Comparison of ENCODE assay signal across 17 mouse cellular contexts in genomic region chr14:58112341-58112740, GRCm38 (mm10). TPM values are rescaled to one million over a fixed set of nuclear protein-coding genes. Genes with fewer than 3 reads are reported as not detected.
DNase-seq lines count a peak whose midpoint lies in the region; ATAC-seq and TF ChIP-seq lines count a peak whose summit lies in the region.
"Had no signal": no experiment of that assay in that cellular context is flagged by ENCODE, and none has a peak within 500 bp of the region (broad histone marks: within the 10 kb centered on the region; RNA-seq: fewer than 3 reads in every experiment).

No protein-coding gene starts in this region.

- whole genome bisulfite sequencing in hindbrain, embryonic 15.5 days = 42% methylated on average over 3 of the region's 3 CpGs
- whole genome bisulfite sequencing in hindbrain, embryonic 14.5 days = 66% methylated on average over 3 of the region's 3 CpGs
- 71% methylated on average over 3 of the region's 3 CpGs for WGBS in midbrain, embryonic 15.5 days
- 71% methylated on average over 3 of the region's 3 CpGs for WGBS in midbrain, embryonic 13.5 days
- WGBS in midbrain, postnatal 0 days = 48% methylated on average over 3 of the region's 3 CpGs

- TF ChIP-seq CTCF in midbrain, postnatal 0 days (IDR thresholded peaks at IDR 0.05) = no peak

- ATAC-seq in hindbrain, embryonic 15.5 days (ENCODE audit: low FRiP score, low read depth) = peak; percentile 74
- ATAC-seq in hindbrain, embryonic 14.5 days (ENCODE audit: low FRiP score) = no peak
- ATAC-seq in midbrain, embryonic 15.5 days (replicated peaks) = 0 out of 2 replicates have a peak, but pooled peaks have one; percentile 24
- no peak for ATAC-seq in midbrain, embryonic 13.5 days
- no peak for ATAC-seq in midbrain, postnatal 0 days (ENCODE audit: low FRiP score)
- ATAC-seq: forebrain, embryonic 13.5 days; liver, postnatal 0 days had no signal

- no peak overlapping the region for H3K27ac ChIP-seq in hindbrain, embryonic 15.5 days (replicated peaks)
- H3K27ac ChIP-seq in hindbrain, embryonic 14.5 days = no peak overlapping the region
- no peak overlapping the region for H3K27ac ChIP-seq in midbrain, embryonic 15.5 days
- H3K27ac ChIP-seq in midbrain, embryonic 13.5 days = no peak overlapping the region
- H3K27ac ChIP-seq in midbrain, postnatal 0 days (ENCODE audit: low read depth, low read length) = no peak overlapping the region
- H3K27ac ChIP-seq: embryonic facial prominence, embryonic 15.5 days; forebrain, embryonic 13.5 days; gastrocnemius, adult 2 months; limb, embryonic 13.5 days had no signal

- no peaks in the 10 kb centered on the region for H3K27me3 ChIP-seq in hindbrain, embryonic 15.5 days
- no peaks in the 10 kb centered on the region for H3K27me3 ChIP-seq in hindbrain, embryonic 14.5 days (ENCODE audit: control insufficient read depth, insufficient read depth, low read length)
- H3K27me3 ChIP-seq in midbrain, embryonic 15.5 days (replicated peaks) = no peaks in the 10 kb centered on the region
- H3K27me3 ChIP-seq in midbrain, embryonic 13.5 days = no peaks in the 10 kb centered on the region
- H3K27me3 ChIP-seq in midbrain, postnatal 0 days (ENCODE audit: insufficient read depth, low read length) = no peaks in the 10 kb centered on the region
- H3K27me3 ChIP-seq: embryonic facial prominence, embryonic 15.5 days; forebrain, embryonic 13.5 days; heart, embryonic 13.5 days had no signal

- DNase-seq in hindbrain, embryonic 14.5 days (ENCODE audit: low spot score) = no peak
- peak; percentile 94 for DNase-seq in cerebellum, adult 9-10 months
- DNase-seq in midbrain, postnatal 0 days (ENCODE audit: low spot score) = peak; percentile 83
- DNase-seq in adrenal gland, adult 2 months = no peak
- DNase-seq: gastrocnemius, adult 2 months; liver, postnatal 0 days; lung, postnatal 4 days had no signal

- no peak overlapping the region for H3K4me2 ChIP-seq in hindbrain, embryonic 15.5 days
- no peak overlapping the region for H3K4me2 ChIP-seq in hindbrain, embryonic 14.5 days (replicated peaks)
- no peak overlapping the region for H3K4me2 ChIP-seq in midbrain, embryonic 15.5 days
- H3K4me2 ChIP-seq in midbrain, embryonic 13.5 days (replicated peaks) = no peak overlapping the region
- H3K4me2 ChIP-seq in midbrain, postnatal 0 days (ENCODE audit: low read depth, low read length, poor library complexity, severe bottlenecking) = no peak overlapping the region
- H3K4me2 ChIP-seq: embryonic facial prominence, embryonic 15.5 days; forebrain, embryonic 13.5 days; limb, embryonic 13.5 days had no signal

- H3K4me3 ChIP-seq in hindbrain, embryonic 15.5 days = no peak overlapping the region
- H3K4me3 ChIP-seq in hindbrain, embryonic 14.5 days (replicated peaks; ENCODE audit: low read length) = no peak overlapping the region
- H3K4me3 ChIP-seq in midbrain, embryonic 15.5 days = no peak overlapping the region
- H3K4me3 ChIP-seq in midbrain, embryonic 13.5 days (replicated peaks) = no peak overlapping the region
- no peak overlapping the region for H3K4me3 ChIP-seq in midbrain, postnatal 0 days (ENCODE audit: low read depth, low read length)
- H3K4me3 ChIP-seq: embryonic facial prominence, embryonic 15.5 days; forebrain, embryonic 13.5 days; gastrocnemius, adult 2 months; heart, embryonic 13.5 days; limb, embryonic 13.5 days had no signal

- no peak overlapping the region for H3K9ac ChIP-seq in hindbrain, embryonic 15.5 days
- H3K9ac ChIP-seq in hindbrain, embryonic 14.5 days = no peak overlapping the region
- no peak overlapping the region for H3K9ac ChIP-seq in midbrain, embryonic 15.5 days
- H3K9ac ChIP-seq in midbrain, embryonic 13.5 days (replicated peaks) = no peak overlapping the region
- H3K9ac ChIP-seq in midbrain, postnatal 0 days (replicated peaks; ENCODE audit: low read length, poor library complexity, severe bottlenecking) = no peak overlapping the region
- H3K9ac ChIP-seq: embryonic facial prominence, embryonic 15.5 days; forebrain, embryonic 13.5 days; heart, embryonic 13.5 days; limb, embryonic 13.5 days; liver, postnatal 0 days had no signal

- peaks cover 9% of the 10 kb centered on the region; the same call in 1 of the 2 replicates for H3K4me1 ChIP-seq in hindbrain, embryonic 15.5 days (replicated peaks)
- no peaks in the 10 kb centered on the region for H3K4me1 ChIP-seq in hindbrain, embryonic 14.5 days (replicated peaks; ENCODE audit: control insufficient read depth, insufficient read depth, low read length)
- H3K4me1 ChIP-seq in midbrain, embryonic 15.5 days = no peaks in the 10 kb centered on the region
- H3K4me1 ChIP-seq in midbrain, embryonic 13.5 days (replicated peaks) = peaks cover 2% of the 10 kb centered on the region; the same call in 1 of the 2 replicates
- no peaks in the 10 kb centered on the region for H3K4me1 ChIP-seq in midbrain, postnatal 0 days (ENCODE audit: insufficient read depth, low read length)
- H3K4me1 ChIP-seq: embryonic facial prominence, embryonic 15.5 days; forebrain, embryonic 13.5 days; limb, embryonic 13.5 days had no signal

- H3K36me3 ChIP-seq in hindbrain, embryonic 15.5 days = no peaks in the 10 kb centered on the region
- no peaks in the 10 kb centered on the region for H3K36me3 ChIP-seq in hindbrain, embryonic 14.5 days (replicated peaks; ENCODE audit: control insufficient read depth, insufficient read depth)
- H3K36me3 ChIP-seq in midbrain, embryonic 15.5 days (replicated peaks) = no peaks in the 10 kb centered on the region
- 0 out of 2 replicates have a peak, but pooled peaks cover 4% of the 10 kb centered on the region for H3K36me3 ChIP-seq in midbrain, embryonic 13.5 days
- H3K36me3 ChIP-seq in midbrain, postnatal 0 days (ENCODE audit: insufficient read depth, low read length) = no peaks in the 10 kb centered on the region
- H3K36me3 ChIP-seq: embryonic facial prominence, embryonic 15.5 days; limb, embryonic 13.5 days had no signal

- H3K9me3 ChIP-seq in hindbrain, embryonic 15.5 days = no peaks in the 10 kb centered on the region
- no peaks in the 10 kb centered on the region for H3K9me3 ChIP-seq in hindbrain, embryonic 14.5 days (ENCODE audit: control insufficient read depth, low read length)
- H3K9me3 ChIP-seq in midbrain, embryonic 15.5 days = no peaks in the 10 kb centered on the region
- no peaks in the 10 kb centered on the region for H3K9me3 ChIP-seq in midbrain, embryonic 13.5 days
- no peaks in the 10 kb centered on the region for H3K9me3 ChIP-seq in midbrain, postnatal 0 days (ENCODE audit: low read length)
- H3K9me3 ChIP-seq: embryonic facial prominence, embryonic 15.5 days; forebrain, embryonic 13.5 days; heart, embryonic 13.5 days; limb, embryonic 13.5 days had no signal

RNA-seq across cellular contexts. Expression of gene Fgf9, which starts 42.0 kb away (rescaled TPM):
- polyA plus RNA-seq in hindbrain, embryonic 15.5 days (2015; fragmentation: Nextera tagmentation; extraction: Ambion mirVana) = 22.1 and 22.7 TPM in 2 replicates
- 18.4 and 19.0 TPM in 2 replicates for polyA plus RNA-seq in hindbrain, embryonic 14.5 days (2014; fragmentation: Nextera tagmentation; extraction: Ambion mirVana)
- polyA plus RNA-seq in midbrain, embryonic 15.5 days (2015; fragmentation: Nextera tagmentation; extraction: Ambion mirVana) = 20.8 and 21.0 TPM in 2 replicates
- 8.4 and 11.0 TPM in 2 replicates for polyA plus RNA-seq in midbrain, embryonic 13.5 days (2015; fragmentation: Nextera tagmentation; extraction: Ambion mirVana)
- total RNA-seq in midbrain, postnatal 0 days (2014; rRNA removed) = 7.4 and 7.9 TPM in 2 replicates
- polyA plus RNA-seq in midbrain, postnatal 0 days (2015; fragmentation: Nextera tagmentation; extraction: Ambion mirVana) = 17.7 and 17.8 TPM in 2 replicates
- total RNA-seq in adrenal gland, adult 2 months (2021) = 10 to 100 TPM; 17.0 to 19.9 TPM
- polyA plus RNA-seq in adrenal gland, adult 2 months (2012; rRNA removed) = 1.6 and 2.3 TPM in 2 replicates
- total RNA-seq: MEL; monocyte, adult 5-6 weeks; neutrophil, adult 5-6 weeks had no signal

Comparison
In these comparisons a context has a peak if more than half of its experiments do, and no peak if none do; other contexts are left out.
1. ATAC-seq: peak in hindbrain, embryonic 15.5 days (single experiment) and midbrain, embryonic 15.5 days (single experiment); none in hindbrain, embryonic 14.5 days (single experiment), midbrain, embryonic 13.5 days (single experiment) and midbrain, postnatal 0 days (single experiment).
2. DNase-seq: peak in cerebellum, adult 9-10 months (single experiment) and midbrain, postnatal 0 days (single experiment); none in hindbrain, embryonic 14.5 days (single experiment) and adrenal gland, adult 2 months (single experiment).